Mouse (Mus musculus) lung, postnatal 4 days (tissue): ENCODE measurements around the gene 4932438H23Rik.

ENCODE experiments used
- DNase-seq, 2 experiments: peaks; one replicate each; pipeline ENCODE4 v3.0.0; 2021

Gene 4932438H23Rik

DNA sequence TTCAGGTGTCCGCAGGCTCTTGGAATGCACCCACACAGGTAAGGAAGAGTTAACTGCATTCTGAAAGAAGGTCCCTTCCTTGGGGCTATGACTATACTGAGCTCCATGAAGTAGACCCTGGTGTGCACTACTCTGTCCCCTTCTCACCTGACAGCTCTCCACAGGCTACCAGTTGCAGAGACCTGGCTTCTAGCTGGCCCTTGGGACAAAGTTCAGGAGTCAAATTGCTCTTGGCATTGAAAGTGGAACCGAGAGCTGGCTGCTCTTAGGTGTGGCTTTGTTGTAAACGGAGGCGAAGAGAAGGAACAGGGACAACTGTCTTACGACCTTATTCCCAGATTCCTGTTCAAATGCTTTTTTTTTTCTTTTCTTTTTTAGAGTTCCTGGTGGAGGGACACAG, 39.8 kb downstream of the 4932438H23Rik start:
- no peak for DNase-seq

DNA sequence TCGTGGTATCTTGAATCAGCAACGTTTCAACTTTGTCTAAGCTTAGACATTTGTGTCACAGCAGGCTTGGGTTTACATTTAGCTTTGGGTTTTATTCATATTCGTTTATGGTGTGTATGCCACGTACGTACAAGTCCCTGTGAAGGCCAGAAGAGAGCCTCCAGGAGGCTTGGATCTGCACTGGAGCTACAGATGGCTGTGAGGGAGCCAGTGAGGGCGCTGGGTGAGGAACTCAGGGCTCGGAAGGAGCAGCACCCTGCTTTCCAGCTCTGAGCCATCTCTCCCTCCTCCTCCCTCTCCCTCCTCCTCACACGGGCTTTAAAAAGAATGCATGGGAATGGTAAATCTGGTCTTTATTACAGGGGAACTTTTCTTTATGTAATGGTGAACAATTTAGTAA, 41.3 kb downstream of the 4932438H23Rik start:
- no peak for DNase-seq

DNA sequence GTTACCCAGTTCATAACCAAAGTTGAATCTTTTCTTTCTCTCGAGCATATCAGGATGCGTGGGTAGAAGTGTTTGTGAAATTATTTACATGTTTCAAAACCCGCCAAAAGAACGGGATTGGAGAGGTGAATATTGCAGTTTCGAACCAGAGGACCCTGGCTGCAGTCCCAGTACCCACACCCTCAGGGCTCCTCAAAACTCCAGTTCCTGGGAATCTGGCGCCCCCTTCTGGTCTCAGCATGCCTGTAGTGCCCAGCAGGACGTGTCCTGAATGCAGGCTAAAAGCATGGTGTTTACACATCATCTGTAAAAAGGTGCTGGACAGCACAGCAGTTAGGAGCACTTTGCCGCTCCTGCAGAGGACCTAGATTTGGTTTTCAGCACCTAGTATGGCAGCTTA, 49.4 kb downstream of the 4932438H23Rik start:
- peak; percentile 45 to 55 for DNase-seq

DNA sequence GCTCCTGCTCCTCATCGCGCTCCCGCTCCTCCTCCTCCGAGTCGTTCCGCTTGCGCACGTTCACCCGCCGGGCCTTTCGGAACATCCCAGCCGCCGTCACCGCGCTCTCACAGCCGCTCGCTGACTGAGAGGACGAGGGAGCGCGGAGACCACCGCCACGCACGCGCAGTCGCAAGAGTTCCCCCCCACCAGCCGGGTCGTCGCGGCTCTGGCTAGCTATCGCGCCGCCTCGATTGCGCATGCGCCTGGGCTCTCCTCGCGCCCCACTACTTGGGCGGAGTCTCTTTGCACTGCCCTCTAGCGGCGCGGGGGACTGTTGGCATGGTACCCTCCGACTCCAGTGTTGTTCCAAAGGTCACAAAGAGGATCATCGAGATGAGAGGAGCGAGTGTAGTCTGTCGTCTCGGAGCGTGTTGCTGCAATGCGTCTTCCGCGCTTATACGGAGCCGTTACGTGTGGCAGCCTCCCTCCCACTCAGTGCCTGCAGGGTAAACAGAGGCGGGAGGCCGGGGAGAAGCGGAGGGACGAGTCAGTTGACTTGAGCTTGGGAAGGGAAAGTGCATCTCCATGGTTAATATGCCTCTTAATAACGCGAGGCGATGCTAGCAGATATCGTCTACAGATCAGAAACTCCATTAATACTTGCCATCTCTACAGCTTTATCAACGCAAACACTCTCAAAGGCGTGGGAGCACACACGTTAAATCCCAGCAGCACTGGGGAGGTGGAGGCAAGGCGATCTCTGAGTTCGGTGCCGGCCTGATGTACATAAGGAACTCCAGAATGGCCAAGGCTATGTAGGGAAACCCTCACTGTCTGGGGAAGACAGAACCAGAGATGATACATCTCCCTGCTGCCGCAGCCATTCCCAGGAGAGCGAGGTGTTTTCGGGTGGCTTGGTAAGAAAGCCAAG, 50.4 kb downstream of the 4932438H23Rik start, which contains the start of gene Paxbp1:
Gene Paxbp1, minus strand, starts transcription at position 274 of the 913 bp plus-strand sequence.
- DNase-seq, result peak; percentile 98 to 99

DNA sequence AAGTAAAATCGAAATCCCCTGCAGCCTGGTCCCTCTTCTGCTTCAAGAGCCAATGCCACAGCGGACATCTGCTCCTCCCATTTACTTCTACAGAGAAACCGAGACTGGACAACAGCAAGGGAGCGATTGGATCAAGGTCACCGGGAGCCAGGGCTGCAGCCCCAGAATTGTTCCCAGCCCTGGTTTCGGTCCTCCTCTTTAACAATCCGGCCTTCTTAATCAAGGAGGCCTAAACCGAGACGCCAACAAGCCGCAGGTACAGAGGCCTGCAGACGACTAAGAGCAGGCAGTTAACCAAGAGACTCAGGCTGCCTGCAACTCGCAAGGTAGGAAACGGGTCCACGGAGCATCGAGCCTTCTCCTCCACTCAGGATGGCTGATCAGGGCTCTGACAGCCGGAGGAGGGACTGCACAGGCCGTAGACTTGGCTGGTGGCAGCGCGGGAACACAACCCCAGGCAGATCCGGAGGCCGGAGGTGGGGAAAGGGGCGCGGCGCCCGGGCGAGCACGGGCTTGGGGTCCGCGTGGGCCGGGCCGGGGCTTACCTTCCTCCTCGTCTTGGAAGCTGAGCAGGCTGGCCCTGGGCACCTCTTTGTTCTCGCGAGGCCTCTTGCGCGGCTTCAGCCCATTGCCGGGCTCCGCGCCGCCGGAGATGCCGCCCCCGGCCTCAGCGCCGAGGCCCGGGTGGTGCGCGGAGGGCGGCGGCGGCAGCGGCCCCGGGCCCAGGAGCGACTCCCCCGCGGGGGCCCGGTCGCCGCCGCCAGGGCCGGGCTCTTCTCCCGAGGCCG, 51.3 kb downstream of the 4932438H23Rik start:
- peak; percentile 73 to 81 for DNase-seq

DNA sequence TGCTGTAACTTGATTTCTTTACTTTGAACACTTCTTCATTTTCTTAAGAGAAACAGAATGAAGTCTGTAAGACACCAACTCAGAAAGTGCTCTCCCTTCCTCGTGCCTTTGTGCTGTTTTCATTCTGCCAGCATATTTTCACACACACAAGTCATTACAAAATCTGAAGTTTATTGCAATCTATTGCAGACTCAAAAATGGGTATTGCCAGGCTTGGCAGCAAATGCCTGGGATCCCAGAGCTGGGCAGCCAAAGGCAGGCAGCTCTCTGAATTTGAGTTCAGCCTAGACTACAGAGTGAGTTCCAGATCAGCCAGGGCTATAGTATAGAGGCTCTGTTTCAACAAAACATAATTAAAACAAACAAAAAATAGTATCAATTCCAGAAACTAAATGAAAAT, 52.3 kb downstream of the 4932438H23Rik start:
- DNase-seq, result no peak

DNA sequence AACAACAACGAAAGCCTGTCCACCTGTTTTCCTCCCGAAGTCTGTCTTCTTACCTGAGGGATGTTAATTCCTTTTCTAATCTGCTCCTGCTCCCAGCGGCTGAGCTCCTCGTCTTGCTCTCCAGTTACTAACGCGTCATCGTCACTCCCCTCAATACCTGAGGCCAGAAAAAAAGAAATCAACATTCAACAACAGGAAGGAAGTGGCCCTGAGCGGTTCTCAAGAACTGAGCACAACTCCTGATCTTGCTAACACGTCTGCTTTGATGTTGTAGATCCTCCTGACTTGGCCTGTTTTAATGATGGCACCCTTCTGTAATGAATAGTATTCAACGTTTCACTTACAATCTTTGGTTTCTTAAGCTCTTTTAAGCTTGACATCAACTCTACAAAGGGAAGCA, 59.1 kb downstream of the 4932438H23Rik start:
- no peak for DNase-seq

DNA sequence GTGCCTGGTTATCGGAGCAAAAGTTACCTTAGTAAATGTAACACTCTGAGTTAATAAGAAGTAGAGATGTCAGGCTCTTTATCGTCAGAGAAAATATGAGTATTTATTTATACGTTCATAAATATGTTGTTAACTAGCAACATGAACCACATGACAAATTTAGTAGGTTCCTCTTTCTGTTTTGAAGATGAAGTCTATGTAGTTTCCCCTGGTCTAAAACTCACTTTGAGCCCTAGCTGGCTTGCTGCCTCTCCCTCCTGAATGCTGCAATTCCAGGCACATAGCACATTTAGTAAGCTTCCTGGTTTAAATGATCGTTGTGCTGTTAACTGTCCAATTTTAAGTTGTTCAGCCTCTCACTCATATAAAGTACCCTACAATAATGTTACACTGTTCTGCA, 64.2 kb downstream of the 4932438H23Rik start:
- no peak for DNase-seq

DNA sequence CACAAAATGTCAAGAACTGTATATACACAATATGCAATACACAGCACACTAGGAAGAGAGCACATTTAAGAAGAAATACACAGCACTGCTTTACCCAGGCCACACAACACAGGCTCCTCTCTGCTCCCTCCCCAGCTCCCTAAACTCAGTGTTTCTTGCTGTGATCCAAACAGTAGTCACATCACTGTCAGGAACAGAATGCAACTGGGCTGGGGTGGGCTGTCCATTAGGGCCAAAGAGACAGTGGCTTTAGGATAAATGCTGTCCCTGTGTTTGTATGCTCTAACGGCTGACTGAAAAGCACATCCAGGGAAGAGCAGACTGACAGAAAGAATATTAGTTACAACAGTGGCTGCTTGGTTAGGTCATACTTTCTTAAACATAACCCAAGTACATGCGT, 65.0 kb downstream of the 4932438H23Rik start:
- no peak for DNase-seq

DNA sequence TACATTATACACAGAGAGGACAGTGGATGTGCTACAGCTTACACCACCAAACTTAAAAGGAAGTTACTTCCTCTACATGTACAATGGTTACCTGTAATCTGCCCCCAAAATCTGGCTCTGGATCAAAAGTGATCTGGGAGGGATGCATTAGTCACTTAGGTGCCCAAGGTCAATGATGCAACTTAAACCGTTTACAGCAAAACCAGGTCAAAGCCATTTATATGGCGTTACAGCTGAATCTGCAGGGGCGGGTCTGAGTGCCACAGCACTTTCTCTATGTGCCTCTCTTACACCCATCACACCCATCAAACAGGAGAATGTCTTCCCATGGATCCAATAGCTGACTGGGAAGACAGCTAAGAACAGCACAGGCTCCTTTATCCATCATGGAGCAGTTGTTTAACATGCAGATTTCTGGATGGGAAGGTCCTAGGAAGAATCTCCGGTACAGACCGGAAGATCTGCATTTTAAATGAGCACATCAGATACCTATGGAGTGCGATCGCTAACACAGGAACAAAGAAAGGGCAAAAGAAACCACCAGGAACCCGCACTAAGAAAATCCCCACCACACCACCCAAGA, 65.7 kb downstream of the 4932438H23Rik start:
- no peak for DNase-seq

DNA sequence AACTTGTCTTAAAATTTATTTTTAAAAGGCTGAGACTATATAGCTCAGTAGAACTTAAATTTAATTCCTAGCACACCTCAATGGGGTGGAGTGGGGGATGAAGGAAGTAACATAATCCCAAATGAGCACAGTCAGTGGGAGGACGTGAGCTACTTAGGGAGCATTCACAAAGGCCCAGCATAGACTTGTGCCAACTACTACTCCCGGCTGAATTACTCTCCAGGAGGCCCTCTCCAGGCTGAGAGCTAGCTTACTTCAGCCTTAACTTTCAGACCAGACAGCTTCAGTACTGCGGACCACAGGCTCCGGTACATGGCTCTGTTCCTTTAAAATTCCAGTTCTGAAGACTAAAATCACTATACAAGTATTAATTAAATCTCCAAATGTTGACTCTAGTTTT, 68.6 kb downstream of the 4932438H23Rik start:
- no peak for DNase-seq

DNA sequence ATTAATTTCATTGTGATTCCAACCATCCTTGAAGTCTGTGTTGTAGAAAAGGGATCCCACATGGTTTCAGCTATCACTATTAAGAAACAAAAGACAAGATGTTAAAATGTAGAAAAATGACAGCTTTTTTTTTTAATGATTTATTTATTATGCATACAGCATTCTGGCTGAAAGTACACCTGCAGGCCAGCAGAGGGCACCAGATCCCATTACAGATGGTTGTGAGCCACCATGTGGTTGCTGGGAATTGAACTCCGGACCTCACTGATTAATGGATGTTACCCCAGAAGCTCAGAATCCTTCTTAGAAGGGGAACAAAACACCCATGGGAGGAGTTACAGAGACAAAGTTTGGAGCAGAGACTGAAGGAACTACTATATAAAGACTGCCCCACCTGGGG, 71.5 kb downstream of the 4932438H23Rik start:
- DNase-seq, result peak in 1 of 2 experiments; percentile 26

DNA sequence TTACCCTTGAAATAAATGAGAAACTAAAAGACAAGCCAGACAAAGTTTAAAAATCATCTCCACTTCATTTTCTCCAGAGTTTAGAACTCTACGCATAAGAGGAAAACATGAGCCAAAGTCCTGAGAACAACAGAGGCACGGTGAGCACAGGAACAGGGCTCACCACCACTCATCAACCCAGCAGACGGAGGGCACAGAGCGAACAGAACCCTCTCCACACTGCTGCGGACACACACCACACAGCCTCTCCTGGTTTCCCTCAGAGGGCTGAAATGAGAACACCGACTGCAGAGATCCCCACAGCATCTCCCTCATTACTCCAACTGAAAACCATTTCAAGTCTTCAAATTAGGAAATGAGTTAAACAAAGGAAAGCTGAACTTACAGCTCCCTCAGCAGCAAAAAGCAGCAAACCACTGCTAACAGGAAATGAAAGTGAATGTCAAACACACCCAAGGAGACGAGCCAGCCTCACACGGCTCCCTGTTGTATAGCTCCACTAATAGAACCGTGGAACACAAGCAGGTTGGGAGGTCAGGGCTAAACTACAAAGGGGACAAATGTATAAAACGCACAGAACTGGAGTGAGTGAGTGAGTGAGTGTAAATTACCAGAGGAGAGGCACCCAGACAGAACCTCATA, 74.0 kb downstream of the 4932438H23Rik start:
- DNase-seq, result no peak

DNA sequence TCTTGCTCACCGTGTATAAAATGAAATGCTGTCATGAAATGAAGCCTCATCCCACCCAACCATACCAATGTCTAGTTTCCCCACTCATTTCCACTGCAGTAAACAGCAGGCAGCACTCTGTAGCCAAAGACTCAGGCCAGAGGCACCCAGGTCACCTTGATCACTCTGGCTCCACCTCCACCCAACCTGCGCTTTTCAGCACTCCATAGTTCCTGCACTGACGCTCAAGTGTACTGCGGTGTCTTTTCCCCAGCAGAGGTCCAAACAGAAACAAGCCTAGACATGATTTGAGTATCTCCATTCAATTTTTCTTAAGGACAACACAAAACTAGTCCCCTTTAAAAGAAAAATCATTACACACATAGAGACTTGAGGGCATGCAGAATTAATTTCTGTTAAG, 75.4 kb downstream of the 4932438H23Rik start:
- DNase-seq, result no peak

DNA sequence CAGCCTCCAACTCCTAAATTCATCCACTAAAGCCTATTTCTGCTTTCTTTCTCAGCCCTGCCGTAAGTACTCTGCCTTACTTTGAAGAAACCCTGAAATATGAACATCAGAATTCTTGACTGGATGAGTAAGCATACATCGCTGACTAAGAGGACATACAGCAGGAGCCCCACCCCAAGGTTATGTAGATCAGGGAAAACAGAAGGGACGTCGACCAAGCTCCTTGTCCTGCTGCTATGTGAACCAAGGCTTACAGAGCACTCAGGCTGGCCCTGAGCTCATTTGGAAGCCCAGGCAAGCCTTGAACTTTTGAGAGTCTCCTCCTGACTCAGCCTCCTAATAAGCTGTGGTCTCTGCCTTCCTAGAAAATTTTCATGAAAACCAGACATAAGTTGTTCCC, 79.2 kb downstream of the 4932438H23Rik start:
- DNase-seq, result no peak

DNA sequence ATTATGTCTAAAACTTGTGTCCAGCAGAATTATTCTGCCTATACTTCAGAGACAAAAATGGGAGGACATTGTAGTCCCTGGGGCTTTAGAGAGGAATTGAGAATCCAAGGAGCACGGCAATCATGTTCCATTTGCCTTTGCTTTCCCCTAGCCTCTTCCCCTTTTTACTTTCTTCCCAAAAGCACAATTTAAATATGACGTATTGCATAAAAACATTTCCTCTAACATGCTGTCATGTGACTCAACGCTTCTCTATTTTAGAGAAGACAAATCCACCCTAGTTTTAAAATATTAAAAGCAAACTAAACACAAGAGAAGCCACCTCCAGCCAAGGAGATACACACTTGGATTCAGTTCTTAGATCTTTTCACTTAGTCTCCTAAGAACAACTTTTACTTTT, 83.1 kb downstream of the 4932438H23Rik start:
- no peak for DNase-seq

DNA sequence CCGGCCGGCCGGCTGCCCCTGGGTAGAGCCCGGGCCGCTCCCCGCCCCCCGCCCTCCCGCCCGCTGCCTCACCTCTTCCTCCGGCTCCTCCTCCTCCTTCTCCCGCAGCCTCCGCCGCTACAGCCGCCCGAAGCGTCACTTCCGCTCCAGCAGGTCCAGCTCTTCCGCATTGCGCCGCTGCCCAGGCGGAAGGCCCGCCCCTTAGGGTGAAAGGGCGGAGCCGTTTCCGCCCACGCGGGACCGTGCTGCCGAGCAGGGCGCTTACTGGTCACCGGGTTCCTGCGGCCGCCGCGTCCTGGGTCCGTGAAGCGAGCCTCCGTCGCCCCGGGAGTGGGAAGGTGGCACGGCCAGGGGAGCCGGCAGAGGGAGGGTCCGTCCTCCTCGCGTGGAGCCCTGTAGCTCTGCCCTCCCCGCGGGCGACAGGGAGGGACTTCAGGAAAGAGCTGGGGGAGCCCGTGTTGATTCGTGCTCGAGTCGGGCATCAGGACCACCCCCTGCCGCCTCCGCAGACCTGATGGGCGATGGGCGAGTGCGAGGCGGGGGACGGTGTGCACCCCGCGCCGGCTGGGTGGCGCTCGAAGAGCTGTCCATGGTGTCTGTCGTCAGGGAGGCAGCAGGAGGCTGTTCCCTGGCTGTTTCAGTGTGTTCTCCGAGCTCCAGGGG, 83.8 kb downstream of the 4932438H23Rik start, which contains the start of gene Synj1:
Gene Synj1, minus strand, starts transcription at position 288 of the 663 bp plus-strand sequence.
- DNase-seq, result peak; percentile 92 to 96

DNA sequence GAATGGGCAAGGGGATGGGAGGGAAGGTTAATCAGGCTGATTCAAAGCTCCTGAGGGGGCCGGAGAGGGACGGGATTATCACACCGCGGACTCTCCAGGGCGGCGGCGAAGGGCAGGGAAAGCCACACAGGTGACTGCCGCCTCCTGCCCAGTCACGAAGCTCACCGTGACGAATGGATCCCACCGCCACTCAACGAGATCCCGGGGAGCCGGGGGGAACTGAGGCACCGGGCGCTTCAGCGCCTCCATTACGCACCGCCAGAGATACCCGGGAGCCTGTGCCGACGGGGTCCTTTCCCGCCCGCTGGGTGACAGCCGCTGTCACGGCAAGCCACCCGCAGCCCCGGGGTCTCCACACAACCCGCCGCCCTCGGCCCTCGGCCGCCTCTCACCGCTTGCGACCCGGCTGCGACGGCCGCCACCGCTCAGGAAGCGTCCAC, 84.3 kb downstream of the 4932438H23Rik start:
- no peak for DNase-seq

DNA sequence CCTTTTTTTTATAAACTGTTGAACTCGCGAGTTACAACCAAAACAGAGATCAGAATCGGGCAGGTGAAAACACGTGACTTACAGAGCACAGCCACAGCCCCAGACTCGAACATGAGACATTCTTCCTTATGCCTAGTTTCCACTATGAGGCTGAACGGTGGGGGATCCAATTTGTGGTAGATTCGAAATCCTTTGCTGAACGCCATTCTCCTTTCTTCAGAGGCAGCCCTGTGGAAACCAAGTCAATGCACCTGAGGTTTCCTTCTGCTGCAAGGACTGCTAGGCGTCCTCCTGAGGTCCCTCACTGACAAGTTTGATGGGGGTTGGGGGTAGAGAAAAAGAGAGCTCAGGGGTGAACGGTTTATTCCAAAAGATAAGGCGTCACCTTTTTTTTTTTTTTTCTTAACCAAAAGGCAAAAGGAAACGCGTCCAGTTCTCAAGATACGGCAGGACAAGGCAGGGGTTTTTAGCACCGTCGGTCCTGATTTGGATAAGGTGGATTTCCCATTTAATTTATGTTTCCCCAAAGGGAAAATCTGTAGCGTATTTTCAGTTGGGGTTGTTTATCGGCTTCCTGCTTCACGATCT, 84.9 kb downstream of the 4932438H23Rik start:
- DNase-seq, result peak in 1 of 2 experiments; percentile 14

DNA sequence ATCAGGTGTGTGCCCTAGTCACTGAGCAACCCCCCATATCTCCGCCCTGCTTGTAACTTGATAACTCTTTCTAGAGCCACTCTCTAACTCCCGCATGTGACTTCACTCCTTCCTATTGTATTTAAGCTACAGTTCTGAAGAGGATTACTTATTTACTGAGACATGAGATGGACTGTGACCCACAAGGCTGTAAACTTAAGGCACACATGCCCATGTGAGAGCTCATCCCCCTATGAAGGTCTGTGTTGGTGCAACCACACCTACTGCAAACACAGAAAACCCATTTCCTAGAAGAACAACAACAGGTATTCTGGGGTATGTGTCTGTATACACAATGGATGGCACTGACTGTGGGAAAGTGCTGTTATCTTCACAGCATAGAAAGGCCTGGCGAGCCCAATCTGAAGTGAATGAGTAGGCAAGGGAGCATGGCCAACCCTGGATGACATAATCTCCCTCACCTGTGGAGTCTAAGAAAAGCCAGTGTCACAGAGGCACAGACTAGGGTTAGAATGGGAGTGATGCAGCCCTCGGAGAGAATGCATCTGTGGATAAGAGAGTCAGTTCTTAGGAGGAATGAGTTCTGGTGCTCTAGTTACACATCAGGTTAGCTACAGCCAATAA, 89.9 kb downstream of the 4932438H23Rik start:
- DNase-seq, result no peak
